Mouse (Mus musculus) ovary, adult 18-20 months (tissue): ENCODE results near the gene Srgap2.
"Not testable (repeated sequence)": the region's sequence is repeated elsewhere in the genome, so short reads cannot be mapped to it uniquely, and the experiment has no call there.

Experiments
- DNase-seq: peaks from one replicate; pipeline ENCODE4 v3.0.0; 2022; ENCODE audit warnings: low spot score, mixed read lengths

Gene Srgap2

GRCm38 (mm10) chr1:131345422-131346419 lies 181.4 kb downstream of the Srgap2 start:
- no peak for DNase-seq

GRCm38 (mm10) chr1:131344691-131345090 lies 182.5 kb downstream of the Srgap2 start:
- no peak for DNase-seq

- DNase-seq, result no peak
Observed at GRCm38 (mm10) chr1:131336017-131336416, 191.1 kb downstream of the Srgap2 start.

GRCm38 (mm10) chr1:131335604-131336003 lies 191.5 kb downstream of the Srgap2 start:
- no peak for DNase-seq

DNA sequence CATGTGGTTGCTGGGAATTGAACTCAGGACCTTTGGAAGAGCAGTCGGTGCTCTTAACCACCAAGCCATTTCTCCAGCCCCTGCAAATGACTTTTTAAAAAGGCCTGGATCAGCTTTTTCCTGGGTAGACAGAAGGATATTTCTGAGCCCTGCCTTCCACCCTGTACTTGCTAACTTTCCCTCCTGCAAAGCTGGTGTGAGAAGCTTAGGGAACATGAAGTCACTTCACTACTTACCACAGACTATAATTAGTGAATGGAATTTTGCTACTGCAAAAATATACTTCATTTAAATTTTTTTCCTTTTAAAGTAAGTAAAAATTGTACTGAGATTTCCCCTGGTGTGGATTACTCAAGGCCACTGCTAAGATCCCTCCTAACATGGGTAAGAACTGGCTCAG lies 196.0 kb downstream of the Srgap2 start:
- DNase-seq, result no peak

- DNase-seq, result not testable (repeated sequence)
Observed at GRCm38 (mm10) chr1:131329093-131329492, 198.1 kb downstream of the Srgap2 start.

DNA sequence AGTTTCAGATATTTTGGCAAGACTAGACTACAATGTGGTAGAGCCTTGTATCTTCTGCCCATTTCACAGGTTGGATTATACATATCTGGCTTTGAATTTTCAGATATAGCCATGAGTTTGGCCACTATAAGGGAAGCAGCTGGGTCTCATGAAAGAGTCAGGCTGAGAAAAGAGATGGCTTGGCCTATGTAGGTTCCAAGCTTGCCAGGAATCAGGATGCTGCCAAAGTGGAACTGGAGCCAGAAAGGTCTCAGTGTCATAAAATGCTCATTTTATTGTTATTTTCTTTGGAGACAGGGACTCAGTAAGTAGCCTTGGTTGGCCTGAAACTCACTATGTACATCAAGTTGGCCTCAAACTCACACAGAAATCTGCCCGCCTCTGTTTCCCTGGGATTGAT lies 200.0 kb downstream of the Srgap2 start:
- no peak for DNase-seq

DNA sequence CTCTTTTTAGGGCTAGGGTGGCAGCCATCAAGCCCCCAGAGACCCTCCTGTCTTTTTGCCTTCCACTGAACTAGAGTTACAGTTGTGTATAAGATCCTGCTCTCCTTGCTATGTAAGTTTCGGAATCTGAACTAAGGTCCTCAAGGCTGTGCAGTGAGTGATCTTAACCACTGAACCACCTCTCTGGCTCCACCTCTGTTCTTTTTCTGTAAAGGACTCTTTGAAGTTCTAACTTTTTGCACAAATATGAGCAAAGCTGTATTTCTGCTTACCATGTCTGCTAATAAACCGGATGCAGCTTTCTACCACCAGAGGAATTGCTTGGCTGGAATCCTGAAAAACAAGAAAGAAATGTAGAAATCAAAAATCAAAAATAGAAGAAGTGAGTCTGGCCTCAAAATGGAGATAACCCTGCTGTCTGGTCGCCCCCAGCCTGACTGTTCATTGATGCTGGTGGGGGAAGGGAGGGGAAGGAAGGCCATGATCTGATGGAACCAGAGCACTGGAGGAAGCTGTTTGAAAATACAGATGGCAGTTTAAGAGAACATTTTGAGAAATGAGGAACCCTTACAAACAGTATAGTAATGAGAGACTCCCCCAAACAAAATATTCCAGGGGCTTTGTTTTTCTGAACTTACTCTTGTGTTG lies 202.2 kb downstream of the Srgap2 start:
- DNase-seq, result no peak

GRCm38 (mm10) chr1:131319598-131320330 lies 207.4 kb downstream of the Srgap2 start:
- DNase-seq, result no peak

DNA sequence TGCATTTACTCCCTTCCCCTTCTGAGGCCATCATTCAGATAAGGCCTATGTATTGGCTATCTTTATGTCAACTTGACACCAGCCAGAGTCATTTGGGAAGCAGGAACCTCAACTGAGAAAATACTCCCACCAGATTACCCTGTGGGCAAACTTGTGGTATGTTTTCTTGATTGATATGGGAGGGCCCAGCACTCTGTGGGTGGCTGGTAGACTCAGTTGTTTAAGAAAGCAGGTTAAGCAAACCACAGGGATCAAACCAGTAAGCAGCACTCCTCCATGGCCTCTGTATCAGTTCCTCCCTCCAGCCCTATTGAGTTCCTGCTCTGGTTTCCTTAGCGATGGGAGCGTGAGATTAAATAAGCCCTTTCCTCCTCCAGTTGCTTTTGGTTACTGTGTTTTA lies 208.8 kb downstream of the Srgap2 start:
- no peak for DNase-seq

GRCm38 (mm10) chr1:131317625-131318024 lies 209.5 kb downstream of the Srgap2 start:
- no peak for DNase-seq

- no peak for DNase-seq
Observed at GRCm38 (mm10) chr1:131311284-131311683, 215.9 kb downstream of the Srgap2 start.

DNA sequence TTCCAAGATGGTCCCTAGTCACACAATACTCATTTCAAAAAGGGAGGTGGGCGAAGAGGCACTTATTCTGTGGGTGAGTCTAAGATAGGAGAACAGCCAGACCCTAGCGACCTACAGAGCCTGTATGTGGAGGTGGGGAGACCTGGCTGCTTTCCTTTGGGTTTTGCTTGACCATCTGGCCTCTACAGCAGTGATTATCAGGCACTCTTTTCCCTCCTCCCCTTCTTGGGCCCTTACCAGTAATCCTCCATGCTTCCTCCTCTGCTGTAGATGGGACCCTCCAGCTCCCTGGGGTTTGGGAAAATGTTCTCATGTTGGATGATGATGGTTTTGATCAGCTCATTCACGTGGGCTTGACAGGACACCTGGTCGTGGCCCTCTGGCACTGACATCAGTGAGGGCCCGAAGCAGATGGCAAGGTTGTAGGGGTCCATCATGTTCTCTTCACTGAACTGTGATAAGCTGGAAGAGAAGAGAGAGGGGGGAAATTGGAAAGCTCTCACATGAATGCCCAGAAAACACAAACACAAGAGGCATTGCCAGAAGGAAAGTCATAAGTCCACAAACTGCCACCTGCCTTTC lies 216.8 kb downstream of the Srgap2 start:
- no peak for DNase-seq

DNA sequence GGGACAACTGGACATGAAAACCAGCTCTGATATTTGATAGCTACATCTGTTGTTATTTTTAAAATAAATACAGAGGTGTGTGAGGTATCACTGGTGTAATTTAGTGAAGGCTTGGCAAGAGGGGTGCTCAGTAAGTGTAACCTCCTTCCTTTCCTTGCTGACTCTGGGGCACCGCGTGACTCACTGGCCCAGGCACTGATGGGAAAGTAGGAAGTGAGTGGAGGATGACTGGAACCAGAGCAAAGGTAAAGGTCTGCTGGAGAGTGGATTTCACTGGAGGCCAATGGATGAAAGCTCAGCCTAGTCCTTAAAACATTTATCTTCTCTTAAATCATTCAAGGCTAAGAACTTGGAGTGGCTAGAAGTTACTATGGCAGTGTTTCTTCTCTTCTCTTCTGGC lies 226.4 kb downstream of the Srgap2 start:
- DNase-seq, result no peak

DNA sequence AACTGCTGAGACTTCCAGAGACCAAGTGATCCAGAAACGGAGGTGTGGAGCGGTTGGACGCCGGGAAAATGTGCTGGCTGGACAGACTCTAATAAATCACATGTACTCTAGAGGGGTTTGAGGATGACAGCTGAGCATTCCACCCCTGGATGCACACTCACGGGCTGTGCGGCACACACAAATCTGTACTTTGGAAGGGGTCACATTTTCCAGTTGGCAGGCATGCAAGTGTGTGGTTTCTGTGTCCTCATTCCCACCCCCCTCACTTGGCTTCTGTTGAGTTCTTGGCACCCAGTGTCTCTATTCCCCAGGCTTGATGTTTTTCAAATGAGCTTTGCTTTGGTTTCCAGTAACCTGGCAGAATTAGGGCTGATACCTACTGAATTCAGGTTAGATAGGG lies 227.4 kb downstream of the Srgap2 start:
- DNase-seq, result no peak

GRCm38 (mm10) chr1:131299240-131299639 lies 227.9 kb downstream of the Srgap2 start:
- no peak for DNase-seq

DNA sequence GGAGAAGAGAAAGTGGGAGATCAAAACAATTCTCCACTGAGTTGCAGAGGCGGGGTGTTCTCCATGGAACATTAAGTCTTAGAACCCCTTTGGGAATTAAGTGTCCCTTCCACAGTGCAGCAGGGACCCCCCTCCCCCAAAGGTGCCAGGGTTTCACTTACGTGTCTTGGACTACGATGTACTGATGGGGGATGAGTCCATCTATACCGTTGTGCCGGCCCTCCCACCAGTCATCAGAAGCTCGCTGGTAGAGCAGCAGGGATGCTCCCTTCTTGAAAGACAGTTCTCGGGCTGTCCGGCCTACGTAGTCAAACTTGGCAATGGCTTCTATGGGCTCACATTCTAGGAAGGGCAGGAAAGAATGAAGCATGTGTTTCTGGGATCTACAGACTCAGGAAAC lies 229.0 kb downstream of the Srgap2 start:
- DNase-seq, result no peak

DNA sequence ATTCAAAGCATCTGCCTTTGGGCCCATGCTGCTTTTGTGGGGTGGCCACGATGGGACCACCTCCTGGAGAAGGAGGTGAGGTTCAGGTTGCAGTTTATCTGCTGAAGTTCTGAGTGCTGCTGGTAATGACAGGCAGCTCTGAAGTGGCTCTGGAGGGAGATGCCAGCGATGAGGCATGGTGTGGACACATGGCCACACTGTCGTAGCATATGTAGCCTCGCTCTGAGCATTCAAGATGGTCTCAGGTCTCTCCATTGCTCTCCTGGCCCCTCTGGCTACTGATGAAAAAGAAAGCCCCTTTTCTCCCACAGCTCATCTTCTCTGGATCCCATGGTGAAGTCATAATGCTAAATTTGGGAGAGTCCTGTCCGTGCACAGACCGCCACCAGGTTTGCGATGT lies 230.4 kb downstream of the Srgap2 start:
- DNase-seq, result no peak

GRCm38 (mm10) chr1:131295200-131295599 lies 232.0 kb downstream of the Srgap2 start:
- DNase-seq, result no peak

DNA sequence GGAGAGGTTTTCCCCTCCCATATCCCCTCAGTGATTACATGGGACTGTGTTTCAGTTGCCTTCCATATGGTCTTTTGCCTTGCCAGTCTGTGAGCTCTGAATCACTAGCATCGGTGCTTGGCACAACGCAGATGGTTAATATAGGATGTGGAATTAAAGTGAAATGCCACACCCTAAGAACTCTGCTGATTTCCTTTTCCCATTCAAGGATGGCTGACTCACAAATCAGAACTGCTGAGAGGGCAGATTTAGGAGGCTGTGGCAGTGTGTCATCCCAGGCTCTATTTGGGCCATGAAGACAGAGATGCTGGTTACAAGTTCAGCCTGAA lies 233.3 kb downstream of the Srgap2 start:
- DNase-seq, result no peak

DNA sequence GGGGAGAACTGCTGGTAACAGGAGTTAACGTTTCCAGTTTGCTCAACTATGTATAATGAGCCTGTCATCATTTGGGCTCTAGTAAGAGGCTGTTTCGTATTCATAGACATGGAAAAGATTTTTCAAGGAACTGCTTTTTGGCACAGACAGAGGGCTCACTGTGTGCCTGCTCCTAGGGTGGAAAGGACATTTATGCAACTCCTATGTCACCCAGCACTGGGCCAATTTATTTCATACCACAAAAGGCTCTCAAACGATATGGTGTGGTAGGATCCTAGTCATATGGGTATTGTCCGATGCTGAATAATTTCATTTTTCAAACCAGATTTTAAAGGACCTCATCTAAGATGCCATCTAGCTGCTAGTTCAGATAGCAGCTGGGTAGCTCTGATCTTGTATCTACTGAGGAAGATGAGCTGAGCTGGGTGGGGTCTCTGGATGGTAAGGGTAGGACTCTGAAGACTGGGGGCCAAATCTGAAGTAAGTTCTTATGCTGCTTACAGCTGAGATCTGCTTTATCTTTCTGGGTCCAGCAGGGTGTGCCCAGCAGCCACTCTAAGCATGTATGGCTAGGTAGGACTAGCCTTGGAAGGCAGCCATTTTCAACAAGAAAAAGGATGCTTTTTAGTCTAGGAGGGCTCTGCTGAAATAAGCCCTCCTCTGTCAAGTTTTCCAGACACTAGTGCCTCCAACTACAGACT lies 233.8 kb downstream of the Srgap2 start:
- no peak for DNase-seq

GRCm38 (mm10) chr1:131290648-131291047 lies 236.5 kb downstream of the Srgap2 start:
- no peak for DNase-seq
